Mouse (Mus musculus) megakaryocyte, embryonic 14.5 days (primary cell): Measurements from ENCODE around the gene P2rx5.

Experiments
- FLI1 ChIP-seq: IDR thresholded peaks from 2 replicates; pipeline ENCODE4 v1.6.1; 2012; ENCODE audit warnings: low read length, inconsistent platforms, mixed read lengths
- GATA1 ChIP-seq: IDR thresholded peaks from 3 replicates; pipeline ENCODE4 v1.6.1; 2012; ENCODE audit warnings: mixed read lengths, low read length, inconsistent platforms, borderline replicate concordance

DNA sequence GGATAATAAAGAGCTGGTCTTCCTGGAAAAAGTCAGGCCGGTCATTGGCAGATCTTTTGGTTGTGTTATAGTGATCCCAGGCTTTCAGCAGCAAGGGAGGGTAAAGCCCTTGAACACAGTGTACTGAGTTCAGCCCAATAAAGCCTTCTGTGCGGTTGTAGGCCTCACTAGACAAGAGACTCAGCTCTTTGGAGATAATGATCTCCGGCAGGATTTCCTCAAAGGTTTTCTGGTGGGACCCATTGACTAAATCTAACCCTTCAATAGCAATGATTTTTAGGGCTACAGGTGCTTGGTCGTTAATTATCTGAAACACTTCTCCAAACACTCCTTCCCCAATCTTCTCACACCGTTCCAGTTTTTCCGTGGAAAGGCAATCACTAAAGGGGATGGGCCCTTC is 23.6 kb upstream of the P2rx5 start:
- TF ChIP-seq GATA1 (no peak), FLI1 (no peak)
